Mouse (Mus musculus) left cerebral cortex, adult 2 months (tissue): Measurements from ENCODE around the gene 2310022B05Rik. TPM values are rescaled to one million over a fixed set of nuclear protein-coding genes. Genes with fewer than 3 reads are reported as not detected.

ENCODE experiments used
- DNase-seq, 2 experiments: peaks; one replicate each; pipeline ENCODE4 v3.0.0; 2021 to 2022; ENCODE audit warnings: low spot score in 2 of 2, mixed read lengths in 1 of 2; ENCODE audit errors: extremely low spot score in 1 of 2
- H3K27ac ChIP-seq: fragments of 200-600 bp; 2 replicates; pipeline ENCODE4 v1.8.1; 2022
- H3K4me3 ChIP-seq: fragments of 200-600 bp; 2 replicates; pipeline ENCODE4 v1.8.1; 2022
- CTCF ChIP-seq: fragments of 200-600 bp; IDR thresholded peaks from 2 replicates; pipeline ENCODE4 v1.8.1; 2022; ENCODE audit warnings: antibody characterized with exemption, mild to moderate bottlenecking, moderate library complexity
- intact Hi-C: fragments of 180-260 bp; cut with DNase I; formaldehyde crosslinking; loops from one replicate; pipeline ENCODE4 v1.15.1; 2025
- total RNA-seq, 2 experiments: library from RNA; stranded (reverse); gene quantifications; 2 replicates each; pipeline ENCODE4 v1.2.3; 2021

The 2310022B05Rik gene
- total RNA-seq, 2 experiments from 2014 or later, result 56.2 to 59.4 TPM

GRCm38 (mm10) chr8:124681077-124681791 is 18.1 kb upstream of the 2310022B05Rik start:
- Histone ChIP-seq H3K27ac (no peak overlapping the region), H3K4me3 (no peak overlapping the region)
- intact Hi-C loops, result no loop called here
- no peak for DNase-seq
- TF ChIP-seq CTCF, result no peak

GRCm38 (mm10) chr8:124678246-124678645 is 15.1 kb upstream of the 2310022B05Rik start:
- H3K27ac ChIP-seq, result no peak overlapping the region
- intact Hi-C loops, result loop anchor here (10.0 kb wide), 1 partner anchor 273 kb away; no protein-coding TSS in a partner anchor
- no peak for DNase-seq

GRCm38 (mm10) chr8:124677486-124677885 is 14.3 kb upstream of the 2310022B05Rik start:
- DNase-seq, result peak; percentile 85 to 87
- Histone ChIP-seq H3K4me3 (no peak overlapping the region), H3K27ac (peak overlapping the region; percentile 66)
- intact Hi-C loops, result loop anchor here (1.0 to 10.0 kb wide), 2 partner anchors 60 to 273 kb away; no protein-coding TSS in a partner anchor
- peak; percentile 99 for TF ChIP-seq CTCF

More at GRCm38 (mm10) chr8:124678246-124678645, 15.1 kb upstream of the 2310022B05Rik start:
- no peak overlapping the region for H3K4me3 ChIP-seq
- no peak for TF ChIP-seq CTCF

GRCm38 (mm10) chr8:124677078-124677477 is 13.9 kb upstream of the 2310022B05Rik start:
- intact Hi-C loops, result loop anchor here (1.0 to 10.0 kb wide), 2 partner anchors 60 to 272 kb away; no protein-coding TSS in a partner anchor
- Histone ChIP-seq H3K4me3 (no peak overlapping the region), H3K27ac (peak overlapping the region; percentile 66)
- TF ChIP-seq CTCF, result no peak
- DNase-seq, result no peak

- peak overlapping the region; percentile 66 for H3K27ac ChIP-seq
- no peak for DNase-seq
- TF ChIP-seq CTCF, result no peak
- intact Hi-C loops, result loop anchor here (1.0 to 10.0 kb wide), 2 partner anchors 59 to 272 kb away; no protein-coding TSS in a partner anchor
- H3K4me3 ChIP-seq, result no peak overlapping the region
Measured at GRCm38 (mm10) chr8:124676661-124677060, 13.5 kb upstream of the 2310022B05Rik start.

GRCm38 (mm10) chr8:124672345-124672744 is 9.2 kb upstream of the 2310022B05Rik start:
- Histone ChIP-seq H3K27ac (no peak overlapping the region), H3K4me3 (no peak overlapping the region)
- TF ChIP-seq CTCF, result no peak
- DNase-seq, result no peak
- intact Hi-C loops, result loop anchor here (10.0 kb wide), 1 partner anchor 268 kb away; no protein-coding TSS in a partner anchor

GRCm38 (mm10) chr8:124668798-124669197 is 5.6 kb upstream of the 2310022B05Rik start:
- Histone ChIP-seq H3K27ac (no peak overlapping the region), H3K4me3 (no peak overlapping the region)
- no peak for DNase-seq
- TF ChIP-seq CTCF, result no peak
- intact Hi-C loops, result no loop called here

GRCm38 (mm10) chr8:124664414-124664813 is 1.2 kb upstream of the 2310022B05Rik start:
- no peak for TF ChIP-seq CTCF
- H3K4me3 ChIP-seq, result no peak overlapping the region
- H3K27ac ChIP-seq, result no peak overlapping the region
- DNase-seq, result no peak
- intact Hi-C loops, result no loop called here

- Histone ChIP-seq H3K27ac (peak overlapping the region; percentile 10), H3K4me3 (no peak overlapping the region; the same call in 1 of the 2 replicates)
- intact Hi-C loops, result loop anchor here (1.0 kb wide), 1 partner anchor 47 kb away; no protein-coding TSS in a partner anchor
- TF ChIP-seq CTCF, result no peak
- no peak for DNase-seq
Measured at GRCm38 (mm10) chr8:124663874-124664230, 683 bp upstream of the 2310022B05Rik start.

- DNase-seq, result no peak
- Histone ChIP-seq H3K4me3 (peak overlapping the region; percentile 80), H3K27ac (peak overlapping the region; percentile 78)
- no peak for TF ChIP-seq CTCF
- intact Hi-C loops, result loop anchor here (1.0 kb wide), 1 partner anchor 45 kb away; no protein-coding TSS in a partner anchor
Measured at GRCm38 (mm10) chr8:124662446-124663111, 590 bp downstream of the 2310022B05Rik start.

GRCm38 (mm10) chr8:124661781-124662180 is 1.4 kb downstream of the 2310022B05Rik start:
- Histone ChIP-seq H3K27ac (peak overlapping the region; percentile 78), H3K4me3 (peak overlapping the region; percentile 80)
- TF ChIP-seq CTCF, result no peak
- DNase-seq, result peak in 1 of 2 experiments; percentile 51
- intact Hi-C loops, result no loop called here

- no peak overlapping the region for H3K4me3 ChIP-seq
- intact Hi-C loops, result no loop called here
- DNase-seq, result no peak
- TF ChIP-seq CTCF, result no peak
- peak overlapping the region; percentile 47; the same call in 1 of the 2 replicates for H3K27ac ChIP-seq
Measured at GRCm38 (mm10) chr8:124658415-124658814, 4.8 kb downstream of the 2310022B05Rik start.
